Mouse (Mus musculus): Measurements from ENCODE around the gene Cdkl3.

Cdkl3 gene

GRCm38 (mm10) chr11:52003772-52004528, at the start of gene Cdkl3:
TSS of gene Cdkl3 (plus strand) at chr11:52004221.
- peak; percentile 94 for DNase-seq (ENCODE audit: low spot score)

DNA sequence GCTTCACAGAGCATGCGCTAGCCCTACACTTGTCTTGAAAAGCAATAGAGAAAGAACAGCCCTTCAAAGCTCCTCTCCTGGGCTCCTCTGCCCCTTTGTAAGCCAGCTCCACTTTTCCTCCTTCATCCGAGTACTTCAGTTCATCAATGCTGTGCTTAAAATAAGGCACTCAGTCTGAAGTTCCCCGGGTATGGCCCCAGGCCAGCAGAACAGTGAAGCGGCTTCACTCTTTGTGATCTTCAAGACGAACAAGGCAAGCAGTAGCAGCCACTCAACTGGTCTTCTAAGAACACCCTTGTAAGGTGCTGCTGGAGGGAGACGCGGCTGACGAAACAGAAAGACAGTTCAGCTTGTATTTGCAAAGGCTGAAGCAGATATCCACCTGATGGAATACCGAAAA, 47.9 kb upstream of the Cdkl3 start:
- DNase-seq (ENCODE audit: low spot score): no peak

DNA sequence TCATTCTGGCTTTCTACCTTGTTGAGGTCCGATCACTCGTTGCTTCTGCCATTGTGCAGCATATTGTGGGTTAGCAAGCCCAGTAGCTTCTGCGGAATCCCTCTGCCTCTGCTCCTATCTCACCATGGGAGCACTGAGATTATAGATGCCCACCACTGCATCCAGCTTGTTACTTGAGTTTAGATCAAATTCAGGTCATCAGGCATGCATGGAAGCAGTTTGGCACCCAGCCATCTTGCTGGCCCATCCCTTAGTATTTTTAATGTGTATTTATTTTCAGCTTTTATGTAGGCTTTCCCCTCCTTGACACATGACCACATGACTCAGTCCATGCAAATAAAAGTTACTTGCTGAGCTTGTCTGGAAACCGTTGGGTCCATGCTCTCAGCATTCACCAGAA, 46.3 kb upstream of the Cdkl3 start:
- DNase-seq (ENCODE audit: low spot score): no peak

GRCm38 (mm10) chr11:51959511-51959910, 44.5 kb upstream of the Cdkl3 start:
- no peak for DNase-seq (ENCODE audit: low spot score)

GRCm38 (mm10) chr11:51960061-51960460, 44.0 kb upstream of the Cdkl3 start:
- DNase-seq (ENCODE audit: low spot score): no peak

DNA sequence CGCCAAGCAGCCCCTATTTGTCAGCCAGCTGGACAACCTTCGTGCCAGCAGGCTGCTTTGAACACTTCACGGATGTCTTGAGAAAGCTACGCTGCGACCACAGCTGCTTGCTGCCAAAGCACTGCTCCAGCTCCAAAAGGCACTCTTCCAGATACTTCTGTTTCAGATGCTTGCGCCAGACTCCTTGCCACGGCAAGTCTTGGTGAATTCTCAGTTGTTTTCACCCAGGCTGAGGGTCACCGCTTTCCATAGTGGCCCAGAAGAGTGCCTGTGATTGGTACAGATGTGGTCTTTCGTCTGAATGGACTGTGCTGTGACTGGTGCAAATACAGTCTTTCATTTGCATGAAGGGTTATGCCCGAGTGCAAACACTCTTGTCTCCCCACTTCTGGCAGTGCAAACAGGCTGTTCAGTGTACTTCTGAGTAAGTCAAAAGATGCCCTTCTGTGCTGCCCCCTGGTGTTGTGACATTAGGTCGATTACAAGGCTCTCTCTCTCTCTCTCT, 43.0 kb upstream of the Cdkl3 start:
- no peak for DNase-seq (ENCODE audit: low spot score)

DNA sequence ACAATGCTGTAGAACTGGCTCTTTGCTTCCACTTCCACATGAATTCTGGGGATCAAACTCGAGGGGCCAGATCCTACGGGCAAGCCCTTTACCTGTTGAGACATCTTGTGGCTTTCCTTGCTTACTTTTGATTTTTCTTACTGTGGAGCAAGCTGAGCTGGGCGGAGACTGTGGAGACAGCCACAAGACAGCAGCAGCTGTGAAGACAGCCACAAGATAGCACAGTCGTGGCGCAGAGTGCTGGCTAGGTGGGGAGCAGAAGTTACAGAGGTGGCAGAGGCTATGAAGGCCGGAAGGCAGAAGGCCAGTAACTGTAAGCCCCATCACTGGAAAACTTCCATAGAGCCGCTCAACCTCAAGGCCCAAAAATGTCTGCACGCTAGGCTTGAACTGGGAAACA, 42.3 kb upstream of the Cdkl3 start:
- no peak for DNase-seq (ENCODE audit: low spot score)

DNA sequence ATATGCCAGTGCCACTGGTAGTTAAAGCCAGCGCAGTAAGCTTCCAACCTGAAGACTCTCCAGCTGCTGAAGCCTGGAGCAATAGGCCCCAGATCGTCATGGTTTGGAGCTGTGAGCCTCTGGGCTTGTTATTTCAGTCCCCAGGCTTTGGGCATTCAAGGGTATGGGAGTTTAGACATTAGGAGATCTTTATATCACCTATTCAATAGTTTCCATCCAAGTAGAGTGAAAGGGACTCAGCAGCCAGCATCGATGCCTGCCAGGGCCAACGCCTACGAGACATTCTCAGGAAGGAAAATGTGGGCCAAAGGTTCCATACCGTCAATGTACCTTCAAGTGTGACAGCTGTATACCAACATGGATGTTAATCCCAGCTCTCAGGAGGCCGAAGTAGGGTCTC, 41.7 kb upstream of the Cdkl3 start:
- no peak for DNase-seq (ENCODE audit: low spot score)

GRCm38 (mm10) chr11:51966651-51967050, 37.4 kb upstream of the Cdkl3 start:
- DNase-seq (ENCODE audit: low spot score): no peak

DNA sequence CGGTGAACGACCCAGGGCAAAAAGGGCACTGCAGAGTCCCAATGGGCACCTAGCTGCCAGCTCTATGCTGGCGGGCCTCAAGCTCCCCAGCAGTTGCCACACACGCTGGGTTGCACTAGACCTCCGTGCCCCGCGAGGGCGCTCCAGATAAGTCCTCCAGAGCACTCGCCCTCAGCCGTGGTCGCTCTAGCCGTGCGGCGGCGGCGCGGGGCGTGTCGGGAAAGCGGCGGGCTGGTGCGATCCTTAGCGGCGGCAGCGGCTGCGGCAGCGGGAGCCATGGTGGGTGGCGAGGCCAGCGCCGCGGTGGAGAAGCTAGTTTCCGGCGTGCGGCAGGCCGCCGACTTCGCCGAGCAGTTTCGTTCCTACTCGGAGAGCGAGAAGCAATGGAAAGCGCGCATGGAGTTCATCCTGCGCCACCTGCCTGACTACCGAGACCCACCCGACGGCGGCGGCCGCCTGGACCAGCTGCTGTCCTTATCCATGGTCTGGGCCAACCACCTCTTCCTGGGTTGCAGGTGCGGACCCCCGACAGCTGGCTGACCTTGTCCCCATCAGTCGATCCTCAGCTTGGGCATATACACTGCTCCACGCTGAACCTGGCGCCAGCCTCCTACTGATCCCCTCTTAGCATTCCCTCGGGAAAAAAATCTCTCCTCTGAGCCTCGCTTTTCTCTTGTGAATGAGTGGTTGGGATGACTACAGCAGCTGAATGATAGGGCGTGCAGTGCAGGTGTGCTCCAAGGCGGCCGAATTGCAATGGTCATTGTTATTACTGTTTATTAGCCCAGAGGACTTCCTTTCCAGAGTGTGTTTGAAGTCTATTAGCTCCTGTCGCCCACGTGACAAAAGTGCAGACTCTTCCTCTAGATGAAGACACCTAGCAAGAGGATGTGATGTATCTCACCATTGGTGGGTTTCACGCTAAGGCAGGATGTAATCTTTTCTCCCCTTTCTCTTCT, 36.3 kb upstream of the Cdkl3 start, which contains the start of gene Cdkn2aipnl:
Cdkn2aipnl (plus strand) TSS at position 219 of the 959 bp plus-strand sequence.
- peak; percentile 97 for DNase-seq (ENCODE audit: low spot score)

- DNase-seq (ENCODE audit: low spot score): no peak
Observed at GRCm38 (mm10) chr11:51968896-51969295, 35.1 kb upstream of the Cdkl3 start.

DNA sequence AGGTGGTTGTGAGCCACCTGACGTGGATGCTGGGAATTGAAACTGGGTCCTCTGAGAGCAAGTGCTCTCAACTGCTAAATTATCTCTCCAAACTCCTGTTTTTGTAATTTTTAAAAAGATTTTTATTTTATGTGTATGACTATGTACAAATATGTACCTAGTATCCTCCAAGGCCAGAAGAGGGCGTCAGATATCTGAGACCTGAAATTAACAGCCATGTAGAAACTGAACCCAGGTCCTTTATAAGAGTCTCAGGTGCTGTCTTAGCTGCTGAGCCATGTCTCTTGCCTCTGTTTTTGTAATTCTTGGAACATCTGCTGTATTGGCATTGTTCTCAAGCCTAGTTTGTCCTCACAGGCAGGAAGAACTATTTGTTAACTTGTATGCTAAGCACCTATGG, 34.5 kb upstream of the Cdkl3 start:
- DNase-seq (ENCODE audit: low spot score): no peak

- DNase-seq (ENCODE audit: low spot score): no peak
Observed at GRCm38 (mm10) chr11:51971644-51972043, 32.4 kb upstream of the Cdkl3 start.

GRCm38 (mm10) chr11:51999611-52000289, 4.3 kb upstream of the Cdkl3 start:
- peak; percentile 79 for DNase-seq (ENCODE audit: low spot score)

DNA sequence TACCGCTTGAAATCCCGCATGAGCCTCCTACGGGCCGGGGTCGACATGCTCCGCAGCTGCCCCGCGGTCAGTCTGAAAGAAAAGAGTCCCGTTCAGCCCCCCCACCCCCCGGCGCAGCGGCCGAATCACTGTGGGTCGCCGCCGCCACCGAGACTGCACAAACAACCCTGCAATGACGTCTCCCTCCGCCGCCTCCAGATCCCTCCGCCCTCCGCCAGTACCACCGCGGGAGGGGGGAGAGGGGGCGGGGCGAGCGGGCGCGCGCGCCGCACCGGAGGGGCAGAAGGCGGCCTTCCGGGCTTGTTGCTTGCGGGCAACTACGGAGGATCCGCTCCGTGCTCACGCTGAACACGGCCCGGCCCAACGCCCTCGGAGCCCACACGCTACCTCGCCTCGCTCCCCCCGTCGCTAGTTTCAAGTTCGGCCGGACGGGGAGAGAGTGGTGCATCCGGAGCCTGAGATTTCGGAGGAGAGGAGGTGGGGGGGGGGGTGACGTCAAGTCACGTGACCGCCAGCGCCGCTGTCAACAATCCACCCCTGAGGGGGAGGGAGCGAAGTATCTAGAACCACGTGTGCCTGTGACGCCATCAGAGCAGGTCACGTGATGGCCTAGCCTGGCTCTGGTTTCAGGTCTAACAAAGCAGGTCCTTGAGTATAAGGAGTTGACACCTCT, 3.6 kb upstream of the Cdkl3 start, which contains the start of gene Ube2b:
Ube2b (minus strand) TSS at position 473 of the 673 bp plus-strand sequence.
- peak; percentile 97 for DNase-seq (ENCODE audit: low spot score)

DNA sequence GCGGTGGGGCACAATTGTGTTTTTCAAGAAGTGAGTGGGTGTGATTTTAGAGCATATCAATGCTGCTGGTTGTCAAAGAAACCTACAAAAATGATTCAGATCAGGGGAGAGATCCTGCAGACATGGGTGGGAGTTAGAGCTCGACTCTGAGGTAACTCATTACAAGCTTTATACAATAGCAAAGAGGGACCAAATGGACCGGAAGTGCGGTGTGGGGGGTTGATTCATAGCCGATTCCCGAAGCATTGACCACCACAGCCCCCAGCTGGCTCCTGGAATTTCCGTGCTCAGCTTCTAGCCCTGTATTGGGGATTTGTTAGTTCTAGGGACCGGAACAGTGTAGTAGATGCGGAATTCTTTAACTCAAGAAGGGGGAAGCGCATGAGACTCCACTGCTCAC, 2.7 kb upstream of the Cdkl3 start:
- DNase-seq (ENCODE audit: low spot score): no peak

DNA sequence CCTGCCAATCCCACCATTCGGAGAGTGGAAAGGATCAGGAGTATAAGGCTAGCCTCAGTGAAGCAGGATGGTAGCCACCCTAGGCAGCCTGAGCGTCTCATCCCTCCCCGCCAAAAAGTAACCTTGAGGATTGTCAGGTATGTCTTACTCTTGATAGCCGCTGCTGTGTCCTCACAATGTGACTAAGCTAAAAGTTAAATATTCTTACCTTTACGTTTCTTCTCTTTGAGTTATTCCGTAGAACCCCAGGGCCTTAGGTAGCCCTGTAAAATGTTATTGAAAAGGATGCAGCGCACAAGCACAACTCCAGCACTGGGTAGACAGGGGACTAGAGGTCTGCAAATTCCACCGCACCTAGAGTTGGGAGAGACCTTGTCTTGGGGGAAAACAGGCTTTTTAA, 2.2 kb upstream of the Cdkl3 start:
- DNase-seq (ENCODE audit: low spot score): no peak

DNA sequence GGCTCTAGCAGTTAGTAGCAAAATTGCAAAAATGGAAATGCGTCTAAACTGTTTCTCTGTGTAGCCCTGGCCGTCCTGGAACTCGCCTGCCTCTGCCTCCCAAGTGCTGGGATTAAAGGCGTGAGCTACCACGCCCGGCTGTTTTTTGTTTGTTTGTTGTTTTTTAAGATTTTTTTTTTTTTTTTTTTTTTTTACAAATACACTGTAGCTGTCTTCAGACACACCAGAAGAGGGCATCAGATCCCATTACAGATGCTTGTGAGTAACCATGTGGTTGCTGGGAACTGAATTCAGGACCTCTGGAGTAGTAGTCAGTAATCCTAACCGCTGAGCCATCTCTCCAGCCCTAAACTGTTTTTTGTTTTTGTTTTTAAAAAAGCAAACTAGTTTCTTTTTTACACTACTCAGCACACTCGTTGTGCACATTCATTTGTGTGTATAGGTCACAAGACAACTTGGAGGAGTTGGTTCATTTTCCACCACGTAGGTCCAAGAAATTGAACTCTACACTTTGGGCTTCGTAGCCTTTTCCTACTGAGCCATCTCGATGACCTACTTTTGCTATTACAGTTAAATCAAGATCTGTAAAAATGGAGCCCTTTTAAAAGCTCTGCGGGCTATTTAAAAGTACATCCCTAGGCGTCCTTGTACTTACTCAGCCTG, 1.0 kb upstream of the Cdkl3 start:
- DNase-seq (ENCODE audit: low spot score): no peak

DNA sequence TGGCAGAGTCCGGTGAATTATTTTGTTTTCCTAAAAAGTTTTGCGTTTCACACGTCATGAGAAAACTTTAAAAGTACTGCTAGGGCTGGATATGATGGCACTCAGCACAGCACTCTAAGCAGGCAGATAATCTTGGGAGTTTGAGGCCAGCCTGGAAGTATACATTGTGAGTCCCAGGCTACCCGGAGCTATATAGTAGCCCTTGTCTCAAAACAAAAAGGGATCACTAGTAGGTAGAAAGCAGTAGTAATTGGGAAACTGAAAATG, 583 bp upstream of the Cdkl3 start:
- no peak for DNase-seq (ENCODE audit: low spot score)

- DNase-seq (ENCODE audit: low spot score): no peak
Observed at GRCm38 (mm10) chr11:52005586-52005985, 1.6 kb downstream of the Cdkl3 start.

GRCm38 (mm10) chr11:52011011-52011410, 7.0 kb downstream of the Cdkl3 start:
- no peak for DNase-seq (ENCODE audit: low spot score)
